Mouse (Mus musculus) ES-E14 (cell line): ENCODE measurements around the gene Rita1.

ENCODE experiments used
- CHD2 ChIP-seq: IDR thresholded peaks from 2 replicates; pipeline ENCODE4 v1.6.1; 2014; ENCODE audit warnings: mild to moderate bottlenecking, low read depth, low read length, inconsistent platforms
- MAFK ChIP-seq: IDR thresholded peaks from 2 replicates; pipeline ENCODE4 v1.6.1; 2014; ENCODE audit warnings: mild to moderate bottlenecking, low read depth, low read length, inconsistent platforms; ENCODE audit not compliant: insufficient read depth
- ZC3H11A ChIP-seq: IDR thresholded peaks from 2 replicates; pipeline ENCODE4 v1.6.1; 2012; ENCODE audit warnings: low read depth, mild to moderate bottlenecking, inconsistent platforms, low read length, borderline replicate concordance
- ZNF384 ChIP-seq: IDR thresholded peaks from 2 replicates; pipeline ENCODE4 v1.6.1; 2012; ENCODE audit warnings: low read depth, low read length, inconsistent platforms

DNA sequence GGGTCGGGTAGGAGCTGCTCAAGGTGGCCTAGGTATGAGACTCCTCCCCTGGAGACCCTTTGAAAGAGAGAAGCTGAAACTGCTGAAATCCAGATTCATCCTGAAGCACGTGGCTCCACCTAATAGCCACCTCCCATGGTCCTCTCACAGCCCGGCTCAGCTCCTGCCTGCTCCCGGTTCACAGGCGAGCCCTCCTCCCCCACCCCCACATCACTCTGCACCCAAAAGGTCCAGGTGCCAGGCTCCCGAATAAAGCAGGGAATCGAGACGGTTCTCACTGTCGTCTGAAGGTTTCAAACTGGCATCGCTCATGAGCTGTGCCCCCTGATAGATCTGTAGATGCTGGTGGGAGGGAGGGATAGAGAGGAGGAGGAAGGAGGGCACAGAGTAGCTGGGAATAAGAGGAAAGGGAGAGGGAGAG is 7.1 kb downstream of the Rita1 start:
- no peak for TF ChIP-seq ZNF384
- TF ChIP-seq MAFK = no peak
- TF ChIP-seq CHD2 = no peak
- no peak for TF ChIP-seq ZC3H11A
